Mouse (Mus musculus) kidney, postnatal 0 days (tissue): ENCODE measurements around the gene Tssk1. TPM values are rescaled to one million over a fixed set of nuclear protein-coding genes. Genes with fewer than 3 reads are reported as not detected.

ENCODE experiments used
- ATAC-seq: fragments of 200-750 bp; cut with Nextera tagmentation; replicated peaks from 2 replicates; pipeline ENCODE4 v1.8.0; 2017; ENCODE audit warnings: low read depth, moderate number of reproducible peaks, moderate TSS enrichment, moderate library complexity; ENCODE audit not compliant: low FRiP score
- DNase-seq: peaks from one replicate; pipeline ENCODE4 v3.0.0-alpha.2; 2016; ENCODE audit warnings: low spot score
- H3K27ac ChIP-seq: fragments of 300-500 bp; sonication (generic); 2 replicates; pipeline ENCODE4 v1.5.1; 2014; ENCODE audit warnings: mild to moderate bottlenecking
- H3K27me3 ChIP-seq: fragments of 300-500 bp; sonication (generic); 2 replicates; pipeline ENCODE4 v1.6.1; 2014; ENCODE audit warnings: low read length, mixed read lengths; ENCODE audit not compliant: insufficient read depth
- H3K36me3 ChIP-seq: fragments of 300-500 bp; sonication (generic); 2 replicates; pipeline ENCODE4 v1.6.1; 2014; ENCODE audit warnings: low read length, mixed read lengths; ENCODE audit not compliant: insufficient read depth
- H3K4me1 ChIP-seq: fragments of 300-500 bp; sonication (generic); replicated peaks from 2 replicates; pipeline ENCODE4 v1.6.1; 2014; ENCODE audit warnings: antibody characterized with exemption, low read length, mixed read lengths; ENCODE audit not compliant: insufficient read depth
- H3K4me2 ChIP-seq: fragments of 300-500 bp; sonication (generic); 2 replicates; pipeline ENCODE4 v1.6.1; 2014; ENCODE audit warnings: mild to moderate bottlenecking, low read length, moderate library complexity, mixed read lengths
- H3K4me3 ChIP-seq: fragments of 300-500 bp; sonication (generic); replicated peaks from 2 replicates; pipeline ENCODE4 v1.5.1; 2014; ENCODE audit warnings: low read depth, low read length
- H3K9ac ChIP-seq: fragments of 300-500 bp; sonication (generic); 2 replicates; pipeline ENCODE4 v1.6.1; 2014; ENCODE audit warnings: low read depth, low read length
- H3K9me3 ChIP-seq: fragments of 300-500 bp; sonication (generic); replicated peaks from 2 replicates; pipeline ENCODE4 v1.6.1; 2016; ENCODE audit warnings: low read length, inconsistent platforms, mixed read lengths
- CTCF ChIP-seq: IDR thresholded peaks from 2 replicates; pipeline ENCODE4 v1.5.1; 2016; ENCODE audit warnings: antibody characterized with exemption, low read depth, mild to moderate bottlenecking, moderate library complexity
- WGBS: fragments of 180-500 bp; shearing (Covaris S2); extraction: QIAGEN DNeasy Blood & Tissue Kit; methylation state at CpG from one replicate; pipeline ENCODE4 v1.1.7; 2014; 5-methylcytosine and 5-hydroxymethylcytosine counted together
- polyA plus RNA-seq: library from polyadenylated mRNA; unstranded; fragments of >200 nt; fragmentation: Nextera tagmentation; extraction: Ambion mirVana; gene quantifications from 2 replicates; pipeline ENCODE4 v1.2.1, GENCODE M21; 2015

Tssk1 gene
- polyA plus RNA-seq, 1 experiment from 2014 or later: 0.05 TPM

DNA sequence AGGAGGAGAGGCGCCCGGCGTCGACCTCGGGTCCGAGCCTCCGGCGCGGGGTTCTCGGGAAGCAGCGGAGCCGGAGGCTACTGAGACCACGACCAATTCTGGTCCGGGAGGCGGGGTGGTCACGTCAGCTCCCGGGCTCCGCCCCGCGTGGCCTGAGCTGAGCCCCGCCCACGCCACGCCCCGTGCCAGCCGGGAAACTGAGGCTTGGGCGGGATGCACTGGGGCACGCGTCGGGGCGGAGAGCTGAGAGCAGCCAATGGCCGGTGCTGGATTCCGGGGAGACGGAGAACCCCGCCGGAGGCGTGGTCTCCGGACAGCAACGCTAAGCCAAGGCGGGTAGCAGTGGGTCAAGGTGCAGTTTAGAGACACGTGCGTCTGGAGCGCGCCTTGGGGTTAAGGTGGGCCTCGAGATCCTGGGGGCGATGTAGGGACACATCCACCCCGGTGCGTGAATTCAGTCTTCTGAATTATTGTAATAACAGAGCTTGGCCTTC, 34.1 kb downstream of the Tssk1 start, which contains the start of gene Slc25a1:
Slc25a1 (minus strand) TSS at position 133 of the 494 bp plus-strand sequence.
- H3K27me3 ChIP-seq: no peaks in the 10 kb centered on the region
- ATAC-seq (peak; percentile 69), DNase-seq (peak; percentile 65)
- H3K36me3 ChIP-seq: 0 out of 2 replicates have a peak, but pooled peaks cover 6% of the 10 kb centered on the region
- WGBS: under 1% methylated on average over 47 of the region's 47 CpGs
- H3K27ac ChIP-seq: peak within 1 kb of the TSS; percentile 94
- H3K9ac ChIP-seq: peak within 1 kb of the TSS; percentile 85
- peak within 1 kb of the TSS; percentile 78 for H3K4me3 ChIP-seq
- peak within 1 kb of the TSS; percentile 98 for H3K4me2 ChIP-seq
- no peaks in the 10 kb centered on the region for H3K4me1 ChIP-seq
- H3K9me3 ChIP-seq: no peaks in the 10 kb centered on the region
- no peak for TF ChIP-seq CTCF

DNA sequence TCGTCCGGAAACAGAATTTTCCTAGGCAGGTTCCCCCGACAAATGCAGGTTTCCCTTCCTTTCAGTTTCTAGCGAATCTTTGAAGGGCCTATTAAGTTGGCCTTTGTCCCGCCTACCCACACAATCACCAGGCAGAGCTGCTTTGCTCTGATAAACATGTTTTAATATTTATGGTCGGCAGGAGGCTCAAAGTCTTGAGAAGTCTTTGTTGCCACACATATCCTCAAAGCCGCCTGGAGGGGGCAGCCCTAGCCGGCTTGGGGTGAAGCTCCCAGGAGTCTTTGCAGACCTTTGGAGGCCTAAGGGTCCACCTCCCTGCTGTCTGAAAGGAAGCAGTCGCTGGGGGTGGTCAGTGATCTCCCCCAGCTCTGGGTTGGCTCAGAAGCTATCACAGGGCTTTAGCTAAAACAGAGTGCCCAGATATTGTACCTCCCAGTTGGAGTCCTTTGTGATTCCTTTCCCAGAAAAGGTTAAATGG, 34.6 kb downstream of the Tssk1 start:
- ATAC-seq (peak; percentile 84), DNase-seq (peak; percentile 95)
- Histone ChIP-seq H3K9me3 (no peaks in the 10 kb centered on the region), H3K9ac (peak overlapping the region; percentile 85), H3K36me3 (0 out of 2 replicates have a peak, but pooled peaks cover 6% of the 10 kb centered on the region), H3K27ac (peak overlapping the region; percentile 94), H3K4me2 (peak overlapping the region; percentile 98), H3K4me3 (peak overlapping the region; percentile 78), H3K27me3 (no peaks in the 10 kb centered on the region), H3K4me1 (no peaks in the 10 kb centered on the region)
- peak; percentile 79 for TF ChIP-seq CTCF
- WGBS: 0% methylated on average over 9 of the region's 9 CpGs

DNA sequence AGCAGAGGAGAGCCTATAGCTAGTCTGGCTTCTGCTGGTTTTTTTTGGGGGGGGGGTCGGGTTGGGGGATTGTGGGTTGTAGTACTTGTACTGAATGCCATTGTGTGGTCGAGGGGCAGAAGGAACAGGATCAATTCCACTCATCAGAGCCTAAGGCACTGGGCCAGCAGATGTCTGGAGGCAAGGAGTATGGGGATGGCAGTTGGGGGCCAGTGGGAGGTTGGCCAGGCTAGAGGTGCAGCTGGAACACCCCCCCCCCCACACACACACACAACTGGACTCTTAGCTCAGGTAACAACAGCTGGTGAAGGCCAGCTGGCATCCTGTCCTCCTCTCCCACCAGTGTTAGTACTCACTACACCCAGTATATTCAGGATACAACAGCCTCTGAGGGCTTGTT, 35.2 kb downstream of the Tssk1 start:
- DNase-seq (no peak), ATAC-seq (no peak)
- no peaks in the 10 kb centered on the region for H3K27me3 ChIP-seq
- no peak overlapping the region for H3K9ac ChIP-seq
- no peaks in the 10 kb centered on the region for H3K9me3 ChIP-seq
- no peak for TF ChIP-seq CTCF
- 40% methylated on average over 2 of the region's 2 CpGs for WGBS
- no peak overlapping the region for H3K4me2 ChIP-seq
- H3K36me3 ChIP-seq: 0 out of 2 replicates have a peak, but pooled peaks cover 6% of the 10 kb centered on the region
- H3K27ac ChIP-seq: peak overlapping the region; percentile 94; the same call in 1 of the 2 replicates
- no peaks in the 10 kb centered on the region for H3K4me1 ChIP-seq
- H3K4me3 ChIP-seq: no peak overlapping the region

DNA sequence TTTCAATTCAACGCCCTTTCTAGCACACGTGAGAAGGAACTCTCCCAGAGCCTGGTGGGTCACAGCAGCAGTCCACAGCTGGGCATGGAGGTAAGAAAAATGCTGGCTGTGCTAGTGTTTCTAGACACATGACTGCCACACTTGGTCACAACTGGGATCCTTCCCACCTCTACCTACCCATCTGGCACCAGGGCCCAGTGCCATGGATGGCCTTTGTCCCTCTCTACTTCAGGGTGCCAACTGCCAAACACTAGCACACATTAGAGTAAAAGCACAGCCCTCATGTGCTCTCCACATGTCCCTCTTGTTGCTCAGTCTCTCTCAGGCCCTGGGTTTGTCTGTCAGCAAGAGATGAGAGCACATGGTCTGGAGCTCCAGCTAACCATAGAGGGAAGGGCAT, 35.6 kb downstream of the Tssk1 start:
- no peak for TF ChIP-seq CTCF
- no peak for ATAC-seq

DNA sequence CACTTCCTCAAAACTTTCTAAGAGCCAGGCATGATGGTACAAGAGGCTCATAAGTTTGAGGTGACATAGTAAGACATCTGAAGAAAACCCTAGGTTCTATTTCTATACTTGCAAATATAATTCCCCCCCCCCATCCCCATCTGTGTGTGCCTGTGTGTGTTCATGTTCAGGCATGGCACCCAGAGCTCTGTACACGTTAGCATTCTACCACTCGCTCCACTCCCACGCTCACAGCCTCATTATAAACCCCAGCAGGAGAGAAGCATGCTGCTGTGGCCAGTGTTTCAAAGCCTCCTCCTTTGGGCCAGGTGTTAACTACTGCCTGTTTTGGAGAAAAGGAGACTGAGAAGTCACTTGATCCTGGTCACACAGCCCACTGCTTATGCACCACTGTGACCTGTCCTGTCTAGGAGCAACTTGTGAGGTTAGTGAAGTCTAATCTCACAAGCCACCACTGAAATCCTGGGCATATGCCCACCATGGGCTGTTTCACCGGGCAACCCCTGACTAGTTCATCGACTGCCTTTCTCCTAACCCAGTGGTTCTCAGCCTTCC, 38.0 kb downstream of the Tssk1 start:
- H3K4me2 ChIP-seq: no peak overlapping the region
- H3K36me3 ChIP-seq: no peaks in the 10 kb centered on the region
- H3K4me3 ChIP-seq: no peak overlapping the region
- no peaks in the 10 kb centered on the region for H3K9me3 ChIP-seq
- H3K27me3 ChIP-seq: no peaks in the 10 kb centered on the region
- ATAC-seq (no peak), DNase-seq (no peak)
- no peak for TF ChIP-seq CTCF
- H3K9ac ChIP-seq: no peak overlapping the region
- WGBS: 57% methylated on average over 5 of the region's 5 CpGs
- H3K4me1 ChIP-seq: no peaks in the 10 kb centered on the region
- H3K27ac ChIP-seq: no peak overlapping the region

More for the DNA sequence above, 35.6 kb downstream of the Tssk1 start:
- Histone ChIP-seq H3K4me1 (no peaks in the 10 kb centered on the region), H3K9ac (no peak overlapping the region), H3K4me3 (no peak overlapping the region), H3K36me3 (0 out of 2 replicates have a peak, but pooled peaks cover 6% of the 10 kb centered on the region), H3K4me2 (no peak overlapping the region), H3K27me3 (no peaks in the 10 kb centered on the region), H3K27ac (no peak overlapping the region), H3K9me3 (no peaks in the 10 kb centered on the region)
- 64% methylated on average over 2 of the region's 2 CpGs for WGBS
- no peak for DNase-seq

DNA sequence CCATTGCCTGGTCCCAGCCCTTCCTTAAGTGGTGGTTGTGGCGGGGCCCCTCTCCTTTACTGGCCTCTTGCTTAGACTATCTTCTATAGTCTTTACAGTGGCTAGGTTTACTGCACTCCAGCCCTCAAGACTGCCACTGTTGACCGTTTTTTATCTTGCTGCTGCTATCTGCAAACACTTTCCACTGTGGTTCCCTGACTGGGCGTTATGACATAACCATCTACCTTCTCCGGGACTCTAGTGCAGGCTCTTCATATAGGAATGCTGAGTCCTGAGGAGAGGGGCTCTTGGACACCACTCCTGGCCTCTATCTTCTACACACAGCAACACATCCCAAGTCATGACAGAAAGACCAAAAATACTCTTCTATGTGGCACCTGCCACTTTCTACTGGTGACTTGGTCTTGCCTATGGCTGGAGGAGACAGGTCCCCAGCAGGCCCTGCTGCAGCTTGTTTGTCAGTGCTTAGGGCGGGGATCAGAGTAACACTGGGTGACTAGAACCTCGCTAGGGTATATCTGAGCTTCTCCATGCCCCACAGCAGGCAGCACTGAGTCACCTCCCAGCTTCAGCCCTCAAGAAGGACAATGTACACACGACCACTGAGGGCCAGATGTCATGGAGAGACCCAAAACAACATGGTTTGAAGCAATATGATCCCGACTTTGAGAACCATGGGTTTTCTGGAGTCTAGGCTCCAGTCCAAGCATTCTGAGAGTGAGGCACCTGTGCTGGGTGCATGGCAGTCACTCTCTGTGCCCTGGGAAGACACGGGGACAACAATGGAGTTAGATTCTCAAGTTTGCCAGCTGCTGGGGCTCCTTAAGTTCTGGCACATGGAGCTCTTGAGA, 39.8 kb downstream of the Tssk1 start:
- no peak for ATAC-seq
- WGBS: 73% methylated on average over 9 of the region's 9 CpGs
- Histone ChIP-seq H3K9me3 (no peaks in the 10 kb centered on the region), H3K4me3 (no peak overlapping the region), H3K36me3 (no peaks in the 10 kb centered on the region), H3K4me1 (no peaks in the 10 kb centered on the region), H3K4me2 (no peak overlapping the region), H3K27me3 (no peaks in the 10 kb centered on the region), H3K27ac (no peak overlapping the region), H3K9ac (no peak overlapping the region)
- DNase-seq: no peak
- TF ChIP-seq CTCF: no peak
